Mouse (Mus musculus): Measurements from ENCODE around the gene Hdac1. TPM values are rescaled to one million over a fixed set of nuclear protein-coding genes. Genes with fewer than 3 reads are reported as not detected.
"Not testable (repeated sequence)": the region's sequence is repeated elsewhere in the genome, so short reads cannot be mapped to it uniquely, and the experiment has no call there.

Hdac1 gene
- total RNA-seq, 1 experiment: 96.0 TPM

GRCm38 (mm10) chr4:129555421-129555861, 12.9 kb upstream of the Hdac1 start:
- DNase-seq (ENCODE audit: low read depth, low spot score): peak; percentile 84
- Histone ChIP-seq H3K36me3 (ENCODE audit: control insufficient read depth, insufficient read depth, low read length, poor library complexity, severe bottlenecking) (peaks cover 2% of the 10 kb centered on the region; the same call in 1 of the 2 replicates), H3K9ac (ENCODE audit: insufficient read depth, low read depth, low read length, poor library complexity, severe bottlenecking) (peak overlapping the region; percentile 90), H3K27ac (ENCODE audit: insufficient read depth, low read depth, low read length, poor library complexity, severe bottlenecking) (peak overlapping the region; percentile 80; the same call in 1 of the 2 replicates), H3K4me3 (ENCODE audit: insufficient read depth in 1 of 2, low read depth in 1 of 2, low read length in 2 of 2, poor library complexity in 1 of 2, severe bottlenecking in 1 of 2) (peak overlapping the region; percentile 70 to 87), H3K9me3 (ENCODE audit: control insufficient read depth, insufficient read depth, low read depth, low read length) (no peaks in the 10 kb centered on the region), H3K4me1 (ENCODE audit: control insufficient read depth in 2 of 2, insufficient read depth in 2 of 2, low read length in 2 of 2, poor library complexity in 1 of 2) (peaks cover 5 to 16% of the 10 kb centered on the region in 2 experiments; a peak in 3 of 4 replicates)
- in situ Hi-C loops (cut with MboI; ENCODE audit: low sequenced_read_pairs in 2 of 2, unreplicated experiment in 2 of 2): no loop called here
- TF ChIP-seq ZNF384 (IDR thresholded peaks at IDR 0.05; ENCODE audit: low read depth, low read length) (0 out of 2 replicates have a peak, but pooled peaks have one; percentile 7), HCFC1 (IDR thresholded peaks at IDR 0.05; ENCODE audit: borderline replicate concordance, insufficient read depth, low read length) (no peak), ZC3H11A (IDR thresholded peaks at IDR 0.05; ENCODE audit: borderline replicate concordance, low read depth, low read length) (no peak), CHD2 (IDR thresholded peaks at IDR 0.05; ENCODE audit: low read depth, low read length) (no peak)

GRCm38 (mm10) chr4:129554512-129554911, 12.0 kb upstream of the Hdac1 start:
- in situ Hi-C loops (cut with MboI; ENCODE audit: low sequenced_read_pairs in 2 of 2, unreplicated experiment in 2 of 2); DNase-seq (ENCODE audit: low read depth, low spot score); H3K4me3 ChIP-seq (ENCODE audit: insufficient read depth in 1 of 2, low read depth in 1 of 2, low read length in 2 of 2, poor library complexity in 1 of 2, severe bottlenecking in 1 of 2); H3K36me3 ChIP-seq (ENCODE audit: control insufficient read depth, insufficient read depth, low read length, poor library complexity, severe bottlenecking); H3K9ac ChIP-seq (ENCODE audit: insufficient read depth, low read depth, low read length, poor library complexity, severe bottlenecking); H3K9me3 ChIP-seq (ENCODE audit: control insufficient read depth, insufficient read depth, low read depth, low read length); H3K27ac ChIP-seq (ENCODE audit: insufficient read depth, low read depth, low read length, poor library complexity, severe bottlenecking): not testable (repeated sequence)
- peaks cover 5 to 18% of the 10 kb centered on the region in 2 experiments; a peak in 3 of 4 replicates for H3K4me1 ChIP-seq (ENCODE audit: control insufficient read depth in 2 of 2, insufficient read depth in 2 of 2, low read length in 2 of 2, poor library complexity in 1 of 2)
- peak; percentile 83 for TF ChIP-seq ZNF384 (IDR thresholded peaks at IDR 0.05; ENCODE audit: low read depth, low read length)

- no peak overlapping the region for H3K9ac ChIP-seq (ENCODE audit: insufficient read depth, low read depth, low read length, poor library complexity, severe bottlenecking)
- peaks cover 0 to 2% of the 10 kb centered on the region in 2 experiments; a peak in 1 of 4 replicates for H3K4me1 ChIP-seq (ENCODE audit: control insufficient read depth in 2 of 2, insufficient read depth in 2 of 2, low read length in 2 of 2, poor library complexity in 1 of 2)
- H3K36me3 ChIP-seq (ENCODE audit: control insufficient read depth, insufficient read depth, low read length, poor library complexity, severe bottlenecking): peaks cover 7% of the 10 kb centered on the region; the same call in 1 of the 2 replicates
- H3K4me3 ChIP-seq (ENCODE audit: insufficient read depth in 1 of 2, low read depth in 1 of 2, low read length in 2 of 2, poor library complexity in 1 of 2, severe bottlenecking in 1 of 2): no peak overlapping the region
- TF ChIP-seq HCFC1 (IDR thresholded peaks at IDR 0.05; ENCODE audit: borderline replicate concordance, insufficient read depth, low read length): no peak
- TF ChIP-seq ZC3H11A (IDR thresholded peaks at IDR 0.05; ENCODE audit: borderline replicate concordance, low read depth, low read length): no peak
- no peaks in the 10 kb centered on the region for H3K9me3 ChIP-seq (ENCODE audit: control insufficient read depth, insufficient read depth, low read depth, low read length)
- DNase-seq (ENCODE audit: low read depth, low spot score): no peak
- in situ Hi-C loops (cut with MboI; ENCODE audit: low sequenced_read_pairs in 2 of 2, unreplicated experiment in 2 of 2): no loop called here
- no peak overlapping the region; the same call in 1 of the 2 replicates for H3K27ac ChIP-seq (ENCODE audit: insufficient read depth, low read depth, low read length, poor library complexity, severe bottlenecking)
Measured at GRCm38 (mm10) chr4:129550295-129550694, 7.8 kb upstream of the Hdac1 start.

- Histone ChIP-seq H3K27ac (ENCODE audit: insufficient read depth, low read depth, low read length, poor library complexity, severe bottlenecking) (no peak overlapping the region), H3K9ac (ENCODE audit: insufficient read depth, low read depth, low read length, poor library complexity, severe bottlenecking) (no peak overlapping the region), H3K4me1 (ENCODE audit: control insufficient read depth in 2 of 2, insufficient read depth in 2 of 2, low read length in 2 of 2, poor library complexity in 1 of 2) (peaks cover 1 to 6% of the 10 kb centered on the region in 2 experiments; a peak in 2 of 4 replicates), H3K9me3 (ENCODE audit: control insufficient read depth, insufficient read depth, low read depth, low read length) (no peaks in the 10 kb centered on the region), H3K36me3 (ENCODE audit: control insufficient read depth, insufficient read depth, low read length, poor library complexity, severe bottlenecking) (peaks cover 7% of the 10 kb centered on the region; the same call in 1 of the 2 replicates), H3K4me3 (ENCODE audit: insufficient read depth in 1 of 2, low read depth in 1 of 2, low read length in 2 of 2, poor library complexity in 1 of 2, severe bottlenecking in 1 of 2) (no peak overlapping the region)
- no peak for TF ChIP-seq MAFK (IDR thresholded peaks at IDR 0.05; ENCODE audit: insufficient read depth, low read depth, low read length)
- no peak for TF ChIP-seq HCFC1 (IDR thresholded peaks at IDR 0.05; ENCODE audit: borderline replicate concordance, insufficient read depth, low read length)
- TF ChIP-seq CHD2 (IDR thresholded peaks at IDR 0.05; ENCODE audit: low read depth, low read length): no peak
- no peak for TF ChIP-seq ZC3H11A (IDR thresholded peaks at IDR 0.05; ENCODE audit: borderline replicate concordance, low read depth, low read length)
- TF ChIP-seq ZNF384 (IDR thresholded peaks at IDR 0.05; ENCODE audit: low read depth, low read length): no peak
- no peak for DNase-seq (ENCODE audit: low read depth, low spot score)
- in situ Hi-C loops (cut with MboI; ENCODE audit: low sequenced_read_pairs in 2 of 2, unreplicated experiment in 2 of 2): no loop called here
Measured at GRCm38 (mm10) chr4:129549306-129549705, 6.8 kb upstream of the Hdac1 start.

GRCm38 (mm10) chr4:129547631-129548030, 5.1 kb upstream of the Hdac1 start:
- H3K4me3 ChIP-seq (ENCODE audit: insufficient read depth in 1 of 2, low read depth in 1 of 2, low read length in 2 of 2, poor library complexity in 1 of 2, severe bottlenecking in 1 of 2); H3K9ac ChIP-seq (ENCODE audit: insufficient read depth, low read depth, low read length, poor library complexity, severe bottlenecking); DNase-seq (ENCODE audit: low read depth, low spot score); in situ Hi-C loops (cut with MboI; ENCODE audit: low sequenced_read_pairs in 2 of 2, unreplicated experiment in 2 of 2); H3K36me3 ChIP-seq (ENCODE audit: control insufficient read depth, insufficient read depth, low read length, poor library complexity, severe bottlenecking); H3K4me1 ChIP-seq (ENCODE audit: control insufficient read depth in 2 of 2, insufficient read depth in 2 of 2, low read length in 2 of 2, poor library complexity in 1 of 2); H3K9me3 ChIP-seq (ENCODE audit: control insufficient read depth, insufficient read depth, low read depth, low read length); H3K27ac ChIP-seq (ENCODE audit: insufficient read depth, low read depth, low read length, poor library complexity, severe bottlenecking): not testable (repeated sequence)

Measured in ES-E14 (cell line).